ENCODE assay signal across 24 mouse cellular contexts in genomic region chr6:99734666-99735065, GRCm38 (mm10). TPM values are rescaled to one million over a fixed set of nuclear protein-coding genes. Genes with fewer than 3 reads are reported as not detected.
DNase-seq lines count a peak whose midpoint lies in the region; ATAC-seq and TF ChIP-seq lines count a peak whose summit lies in the region.
"Had no signal": no experiment of that assay in that cellular context is flagged by ENCODE, and none has a peak within 500 bp of the region (broad histone marks: within the 10 kb centered on the region; RNA-seq: fewer than 3 reads in every experiment).

No protein-coding gene starts in this region.

- H3K4me2 ChIP-seq in kidney, embryonic 16.5 days (replicated peaks; ENCODE audit: low read depth, low read length) = no peak overlapping the region
- no peak overlapping the region for H3K4me2 ChIP-seq in forebrain, embryonic 13.5 days
- H3K4me2 ChIP-seq: heart, embryonic 13.5 days; hindbrain, embryonic 13.5 days; stomach, embryonic 15.5 days had no signal

- TF ChIP-seq CTCF in layer of hippocampus, adult 2 months (conservative IDR thresholded peaks at IDR 0.05) = no peak

- no peak overlapping the region for H3K27ac ChIP-seq in kidney, embryonic 16.5 days (ENCODE audit: low read length)
- no peak overlapping the region for H3K27ac ChIP-seq in layer of hippocampus, adult 2 months
- H3K27ac ChIP-seq in forebrain, embryonic 13.5 days = no peak overlapping the region
- H3K27ac ChIP-seq: heart, embryonic 13.5 days; hindbrain, embryonic 13.5 days; limb, embryonic 10.5 days; liver, embryonic 14.5 days; stomach, embryonic 15.5 days had no signal

- H3K9ac ChIP-seq in kidney, embryonic 16.5 days (replicated peaks; ENCODE audit: low read length) = no peak overlapping the region
- no peak overlapping the region for H3K9ac ChIP-seq in forebrain, embryonic 13.5 days
- H3K9ac ChIP-seq: heart, embryonic 13.5 days; hindbrain, embryonic 13.5 days; liver, embryonic 14.5 days; stomach, embryonic 15.5 days had no signal

- no peaks in the 10 kb centered on the region; the same call in 1 of the 2 replicates for H3K27me3 ChIP-seq in kidney, embryonic 16.5 days (ENCODE audit: insufficient read depth, low read length)
- H3K27me3 ChIP-seq in forebrain, embryonic 13.5 days = peaks cover 3% of the 10 kb centered on the region; the same call in 1 of the 2 replicates
- H3K27me3 ChIP-seq: stomach, embryonic 15.5 days had no signal

- intact Hi-C loops in heart, postnatal 14 days (cut with DNase I) = no loop called here

- H3K36me3 ChIP-seq in kidney, embryonic 16.5 days (ENCODE audit: insufficient read depth, low read length) = no peaks in the 10 kb centered on the region
- H3K36me3 ChIP-seq in forebrain, embryonic 13.5 days (ENCODE audit: poor library complexity, severe bottlenecking) = no peaks in the 10 kb centered on the region
- H3K36me3 ChIP-seq: heart, embryonic 13.5 days; hindbrain, embryonic 13.5 days; limb, embryonic 10.5 days; stomach, embryonic 15.5 days had no signal

- no peak for ATAC-seq in kidney, embryonic 16.5 days (ENCODE audit: low FRiP score, low TSS enrichment)
- no peak for ATAC-seq in forebrain, embryonic 13.5 days
- no peak for ATAC-seq in inflammation-experienced regulatory T-cells, adult 6 months
- ATAC-seq: CD4-positive, CD25-positive, alpha-beta regulatory T cell, adult 4 months; forebrain, embryonic 16.5 days; intestine, postnatal 0 days had no signal

- no peaks in the 10 kb centered on the region for H3K4me1 ChIP-seq in kidney, embryonic 16.5 days (ENCODE audit: insufficient read depth, low read length)
- no peaks in the 10 kb centered on the region for H3K4me1 ChIP-seq in forebrain, embryonic 13.5 days
- H3K4me1 ChIP-seq: heart, embryonic 13.5 days; hindbrain, embryonic 13.5 days; limb, embryonic 10.5 days; stomach, embryonic 15.5 days had no signal

- no peaks in the 10 kb centered on the region for H3K9me3 ChIP-seq in kidney, embryonic 16.5 days (ENCODE audit: low read length)
- H3K9me3 ChIP-seq in forebrain, embryonic 13.5 days (replicated peaks) = no peaks in the 10 kb centered on the region
- H3K9me3 ChIP-seq: heart, embryonic 13.5 days; hindbrain, embryonic 13.5 days; limb, embryonic 10.5 days; stomach, embryonic 15.5 days had no signal

- H3K4me3 ChIP-seq in kidney, embryonic 16.5 days (ENCODE audit: low read length) = no peak overlapping the region
- no peak overlapping the region for H3K4me3 ChIP-seq in layer of hippocampus, adult 2 months
- no peak overlapping the region for H3K4me3 ChIP-seq in forebrain, embryonic 13.5 days
- H3K4me3 ChIP-seq: heart, embryonic 13.5 days; hindbrain, embryonic 13.5 days; limb, embryonic 10.5 days; stomach, embryonic 15.5 days had no signal

- DNase-seq in kidney, adult 18-20 months = peak; percentile 8
- peak; percentile 26 for DNase-seq in Muller cell, postnatal 12 days (ENCODE audit: inconsistent ontology term)
- peak; percentile 63 for DNase-seq in adrenal gland, adult 8-10 months
- peak; percentile 10 to 25 for DNase-seq in heart, postnatal 14 days
- no peak for DNase-seq in layer of hippocampus, adult 2 months (ENCODE audit: low spot score in 2 of 2)
- DNase-seq: cerebellum, adult 9-10 months; layer of hippocampus, postnatal 36 days; retina, postnatal 1 day; thymus, postnatal 14 days had no signal

- 76% methylated on average over 5 of the region's 5 CpGs for WGBS in kidney, embryonic 16.5 days
- WGBS in forebrain, embryonic 13.5 days = 89% methylated on average over 5 of the region's 5 CpGs

RNA-seq across cellular contexts. Expression of gene Prok2, which starts 8.5 kb away (rescaled TPM):
- 0.17 TPM in 1 of 2 replicates, not detected in the other for polyA plus RNA-seq in kidney, embryonic 16.5 days (2015; fragmentation: Nextera tagmentation; extraction: Ambion mirVana)
- not detected for total RNA-seq in adrenal gland, adult 8-10 months (2022)
- total RNA-seq in heart, postnatal 14 days (2021) = not detected
- total RNA-seq in layer of hippocampus, adult 2 months (2021) = under 1 TPM; 0.49 to 0.69 TPM
- 1.3 and 1.5 TPM in 2 replicates for polyA plus RNA-seq in forebrain, embryonic 13.5 days (2015; fragmentation: Nextera tagmentation; extraction: Ambion mirVana)
- not detected for polyA plus RNA-seq in inflammation-experienced regulatory T-cells, adult 6 months (2017; shearing (Covaris generic))
- total RNA-seq: gastrocnemius, adult 18-20 months; MEL had no signal
- polyA plus RNA-seq: CD4-positive, CD25-positive, alpha-beta regulatory T cell, adult 4 months; heart, embryonic 13.5 days; intestine, postnatal 0 days; limb, embryonic 10.5 days; neural tube, embryonic 14.5 days; small intestine, adult 2 months had no signal

RNA-seq across cellular contexts. Expression of gene Gpr27, which starts 42.2 kb away (rescaled TPM):
- 1.6 and 1.8 TPM in 2 replicates for polyA plus RNA-seq in kidney, embryonic 16.5 days (2015; fragmentation: Nextera tagmentation; extraction: Ambion mirVana)
- total RNA-seq in adrenal gland, adult 8-10 months (2022) = 1 to 10 TPM; 2.8 to 4.9 (median 3.8) TPM
- total RNA-seq in heart, postnatal 14 days (2021) = 1 to 10 TPM; 2.8 to 3.4 TPM
- 10 to 100 TPM; 54.8 to 58.1 TPM for total RNA-seq in layer of hippocampus, adult 2 months (2021)
- polyA plus RNA-seq in forebrain, embryonic 13.5 days (2015; fragmentation: Nextera tagmentation; extraction: Ambion mirVana) = 6.6 and 7.6 TPM in 2 replicates
- not detected for polyA plus RNA-seq in inflammation-experienced regulatory T-cells, adult 6 months (2017; shearing (Covaris generic))
- total RNA-seq: MEL had no signal
- polyA plus RNA-seq: CD4-positive, CD25-positive, alpha-beta regulatory T cell, adult 4 months had no signal

Comparison
In these comparisons a context has a peak if more than half of its experiments do, and no peak if none do; other contexts are left out.
1. DNase-seq: peak in kidney, adult 18-20 months (single experiment), Muller cell, postnatal 12 days (single experiment), adrenal gland, adult 8-10 months (single experiment) and heart, postnatal 14 days (2 of 2); none in layer of hippocampus, adult 2 months (0 of 2).
2. RNA of gene Gpr27, which starts 42.2 kb away (total RNA-seq): 54.8 to 58.1 TPM in layer of hippocampus, adult 2 months; 2.8 to 4.9 TPM in adrenal gland, adult 8-10 months and 2.8 to 3.4 TPM in heart, postnatal 14 days; every median in the first group is over 4 times any median in the second.